Mouse (Mus musculus) lung, postnatal 0 days (tissue): Measurements from ENCODE around the gene Cdkl2.
A peak's percentile ranks its signal among the peaks of the same experiment; 100 is the strongest.

Experiments
- CTCF ChIP-seq: IDR thresholded peaks from 2 replicates; pipeline ENCODE4 v1.5.1; 2016; ENCODE audit warnings: antibody characterized with exemption, mild to moderate bottlenecking
- EP300 ChIP-seq: IDR thresholded peaks from 2 replicates; pipeline ENCODE4 v1.6.1; 2016; ENCODE audit warnings: antibody characterized with exemption, mild to moderate bottlenecking, control low read depth

DNA sequence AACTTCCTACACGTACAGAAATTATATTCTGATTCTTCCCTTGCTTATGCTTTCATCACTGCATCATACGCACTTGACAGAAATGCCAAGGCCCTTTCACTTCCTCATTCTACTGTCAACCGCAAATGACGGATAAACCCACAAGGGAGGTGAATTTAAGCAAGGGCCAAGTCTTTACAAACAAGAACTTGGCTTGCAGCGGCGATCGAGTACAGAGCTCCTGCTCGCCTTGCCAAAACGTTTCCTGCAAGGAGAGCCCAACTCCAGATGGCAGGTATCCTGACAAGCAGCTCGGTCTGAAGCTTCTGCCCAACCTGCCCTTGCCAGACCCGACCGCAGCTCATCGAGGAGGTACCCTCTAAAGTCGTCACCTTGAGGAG is 81.4 kb downstream of the Cdkl2 start:
- TF ChIP-seq EP300 (peak; percentile 30; the same call in 1 of the 2 replicates), CTCF (no peak)
